Mouse (Mus musculus): ENCODE results near the gene Tiprl. TPM values are rescaled to one million over a fixed set of nuclear protein-coding genes. Genes with fewer than 3 reads are reported as not detected.

The Tiprl gene
- polyA plus RNA-seq, 1 experiment from 2014 or later, result 95.3 TPM

DNA sequence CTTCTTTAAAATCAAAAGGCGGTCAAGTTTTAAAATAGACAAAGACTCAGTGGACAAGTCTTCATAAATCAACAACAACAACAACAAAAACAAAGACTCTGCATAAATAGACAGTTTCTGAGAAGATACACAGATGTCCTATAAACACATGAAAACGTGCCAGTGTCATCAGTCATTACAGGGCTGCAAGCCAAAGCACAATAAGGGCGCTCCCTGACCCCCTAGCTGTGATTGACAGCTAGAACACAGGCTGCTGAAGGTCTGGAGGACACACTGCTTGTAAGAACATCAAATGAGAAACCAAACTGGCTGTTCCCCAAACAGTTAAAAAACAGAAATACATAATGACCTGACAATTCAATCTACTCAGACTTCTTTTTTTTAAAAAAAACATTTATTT is 37.2 kb downstream of the Tiprl start:
- no peaks in the 10 kb centered on the region for H3K36me3 ChIP-seq
- no peaks in the 10 kb centered on the region for H3K4me1 ChIP-seq
- no peak overlapping the region for H3K4me3 ChIP-seq
- no peak overlapping the region for H3K4me2 ChIP-seq
- no peak overlapping the region for H3K9ac ChIP-seq
- no peak overlapping the region for H3K27ac ChIP-seq
- ATAC-seq (ENCODE audit: insufficient number of reproducible peaks, low FRiP score, low TSS enrichment, low read depth), result no peak
- no peaks in the 10 kb centered on the region for H3K27me3 ChIP-seq
- no peaks in the 10 kb centered on the region for H3K9me3 ChIP-seq
- 74% methylated on average over 3 of the region's 3 CpGs for WGBS

DNA sequence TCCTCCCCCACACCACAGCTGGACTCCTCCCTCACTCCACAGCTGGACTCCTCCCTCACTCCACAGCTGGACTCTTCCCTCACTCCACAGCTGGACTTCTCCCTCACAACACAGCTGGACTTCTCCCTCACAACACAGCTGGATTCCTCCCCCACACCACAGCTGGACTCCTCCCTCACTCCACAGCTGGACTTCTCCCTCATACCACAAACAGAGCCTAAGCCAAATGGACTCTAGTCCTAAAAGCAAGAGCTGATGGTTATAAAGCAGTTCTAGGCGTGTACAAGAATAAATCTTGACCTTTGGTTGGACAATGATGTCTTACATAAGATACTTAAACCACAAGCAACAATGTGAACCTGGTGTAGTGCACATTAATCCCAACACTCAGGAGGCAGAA is 37.8 kb downstream of the Tiprl start:
- H3K4me2 ChIP-seq, result no peak overlapping the region
- no peaks in the 10 kb centered on the region for H3K9me3 ChIP-seq
- ATAC-seq (ENCODE audit: insufficient number of reproducible peaks, low FRiP score, low TSS enrichment, low read depth), result no peak
- 75% methylated on average over 1 of the region's 1 CpGs for WGBS
- H3K4me1 ChIP-seq, result no peaks in the 10 kb centered on the region
- no peak overlapping the region for H3K4me3 ChIP-seq
- H3K9ac ChIP-seq, result no peak overlapping the region
- no peaks in the 10 kb centered on the region for H3K36me3 ChIP-seq
- no peaks in the 10 kb centered on the region for H3K27me3 ChIP-seq
- no peak overlapping the region for H3K27ac ChIP-seq

DNA sequence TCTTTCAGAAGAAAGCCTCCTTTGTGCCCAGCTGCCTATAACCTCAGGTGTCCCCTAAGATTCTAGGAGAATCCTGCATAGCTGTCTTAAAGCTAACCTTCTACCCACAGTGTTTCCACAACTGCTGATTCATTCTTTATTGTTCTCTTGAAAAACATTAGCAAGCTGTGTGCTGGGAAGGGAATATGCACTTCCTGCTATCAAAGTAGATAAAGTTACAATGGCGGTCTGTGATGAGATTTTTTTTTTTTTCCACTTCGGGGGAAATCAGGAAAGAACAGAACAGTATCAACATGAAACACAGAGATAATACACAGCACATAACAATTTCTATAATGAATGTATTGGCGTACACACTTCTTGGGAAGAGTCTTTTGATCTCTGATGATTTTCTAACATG is 38.9 kb downstream of the Tiprl start:
- ATAC-seq (ENCODE audit: insufficient number of reproducible peaks, low FRiP score, low TSS enrichment, low read depth), result no peak
- Histone ChIP-seq H3K4me1 (0 out of 2 replicates have a peak, but pooled peaks cover under 1% of the 10 kb centered on the region), H3K27me3 (no peaks in the 10 kb centered on the region), H3K4me3 (no peak overlapping the region), H3K27ac (no peak overlapping the region), H3K9me3 (no peaks in the 10 kb centered on the region), H3K4me2 (no peak overlapping the region), H3K36me3 (no peaks in the 10 kb centered on the region), H3K9ac (no peak overlapping the region)
- WGBS, result 71% methylated on average over 3 of the region's 3 CpGs

DNA sequence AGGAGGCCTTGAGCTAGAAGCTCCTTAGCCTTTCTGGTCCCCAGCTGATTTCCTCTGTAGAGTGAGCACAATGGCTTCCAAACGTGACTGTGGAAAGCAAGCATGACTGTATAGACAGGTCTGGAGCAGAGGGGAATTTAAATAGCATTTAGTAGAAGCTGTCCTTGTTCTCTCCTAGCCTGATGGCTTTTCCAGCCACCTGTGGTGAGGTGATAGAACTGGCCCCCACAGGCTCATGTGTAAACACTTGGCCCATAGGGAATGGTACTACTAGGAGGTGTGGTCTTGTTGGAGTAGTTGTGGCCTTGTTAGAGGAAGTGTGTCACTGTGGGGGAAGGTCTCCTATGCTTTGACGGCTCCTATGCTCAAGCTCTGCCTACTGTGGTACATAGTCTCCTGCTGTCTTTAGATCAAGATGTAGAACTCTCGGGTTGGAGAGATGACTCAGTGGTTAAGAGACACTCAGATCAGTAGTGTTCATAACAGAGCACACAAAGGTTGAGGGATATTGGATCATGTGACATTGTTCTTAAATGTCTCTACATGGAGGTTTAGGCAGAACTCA is 41.3 kb downstream of the Tiprl start:
- no peak for ATAC-seq (ENCODE audit: insufficient number of reproducible peaks, low FRiP score, low TSS enrichment, low read depth)
- Histone ChIP-seq H3K4me3 (no peak overlapping the region), H3K9ac (no peak overlapping the region), H3K27me3 (no peaks in the 10 kb centered on the region), H3K4me2 (no peak overlapping the region), H3K27ac (no peak overlapping the region), H3K4me1 (0 out of 2 replicates have a peak, but pooled peaks cover 2% of the 10 kb centered on the region), H3K9me3 (no peaks in the 10 kb centered on the region), H3K36me3 (no peaks in the 10 kb centered on the region)
- WGBS, result 58% methylated on average over 3 of the region's 3 CpGs

DNA sequence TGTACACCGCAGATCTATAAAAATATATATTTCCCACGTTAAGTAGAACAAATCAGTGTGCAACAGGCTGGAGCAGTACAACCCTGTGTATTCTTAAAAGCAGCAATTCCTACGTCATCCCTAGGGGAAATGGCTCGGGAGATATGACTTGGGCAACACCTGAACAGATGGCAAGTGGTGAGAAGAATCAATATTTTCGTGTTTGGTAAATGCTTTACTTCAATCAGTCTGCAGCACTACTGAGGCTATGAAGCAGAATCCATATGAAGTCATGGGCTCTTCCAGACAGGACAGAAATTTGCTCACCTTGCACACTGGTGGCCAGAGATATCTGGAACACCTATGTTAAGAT is 42.2 kb downstream of the Tiprl start:
- Histone ChIP-seq H3K4me1 (0 out of 2 replicates have a peak, but pooled peaks cover 2% of the 10 kb centered on the region), H3K9ac (no peak overlapping the region; the same call in 1 of the 2 replicates), H3K4me3 (peak overlapping the region; percentile 79), H3K9me3 (no peaks in the 10 kb centered on the region), H3K4me2 (peak overlapping the region; percentile 90), H3K27me3 (no peaks in the 10 kb centered on the region), H3K36me3 (no peaks in the 10 kb centered on the region), H3K27ac (peak overlapping the region; percentile 86; the same call in 1 of the 2 replicates)
- 0 out of 2 replicates have a peak, but pooled peaks have one; percentile 6 for ATAC-seq (ENCODE audit: insufficient number of reproducible peaks, low FRiP score, low TSS enrichment, low read depth)
- 6% methylated on average over 5 of the region's 5 CpGs for WGBS

DNA sequence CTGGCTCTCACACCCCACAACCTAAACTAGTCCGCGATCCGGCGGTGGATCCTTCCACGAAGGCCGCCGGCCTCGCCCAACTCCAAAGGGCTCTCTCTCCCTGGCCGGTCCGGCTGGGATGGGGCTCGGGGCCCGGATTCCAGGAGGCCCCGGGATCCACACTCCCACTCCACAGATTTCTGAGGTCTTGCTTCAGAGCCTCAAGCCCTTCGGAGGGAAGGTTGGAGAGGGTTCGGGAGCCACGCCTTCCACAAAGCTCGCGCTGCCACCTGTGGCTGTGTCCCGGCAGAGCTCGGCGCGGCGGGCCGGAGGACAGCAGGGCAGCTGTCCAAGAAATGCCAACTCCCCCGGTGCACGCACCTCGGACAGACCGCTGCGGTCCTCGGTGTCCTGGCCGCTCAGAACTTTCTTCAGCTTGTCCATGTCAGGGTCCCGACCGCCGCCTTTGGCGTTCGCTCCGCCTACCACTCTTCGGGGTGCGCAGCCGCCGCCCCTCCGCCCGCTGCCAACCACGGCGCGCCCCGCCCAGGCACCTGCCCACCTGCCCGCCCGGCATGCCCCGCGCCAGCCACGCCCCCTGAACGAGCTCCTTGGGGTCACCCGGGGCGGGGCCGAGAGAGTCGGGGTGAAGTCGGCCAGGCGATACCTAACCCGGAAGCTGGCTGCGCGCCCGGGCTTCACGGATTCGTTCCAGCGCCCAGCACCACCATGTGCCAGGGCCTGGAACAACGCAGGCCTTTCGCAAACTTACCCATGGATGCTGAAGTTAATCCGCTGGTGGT is 42.7 kb downstream of the Tiprl start, which contains the start of gene Sft2d2:
TSS of gene Sft2d2 (minus strand) at position 559 of the 782 bp plus-strand sequence.
- peak within 1 kb of the TSS; percentile 86 for H3K27ac ChIP-seq
- no peaks in the 10 kb centered on the region for H3K27me3 ChIP-seq
- H3K4me2 ChIP-seq, result peak within 1 kb of the TSS; percentile 90
- ATAC-seq (ENCODE audit: insufficient number of reproducible peaks, low FRiP score, low TSS enrichment, low read depth), result peak; percentile 82
- H3K9ac ChIP-seq, result peak within 1 kb of the TSS; percentile 56
- no peaks in the 10 kb centered on the region for H3K36me3 ChIP-seq
- under 1% methylated on average over 66 of the region's 69 CpGs for WGBS
- H3K4me3 ChIP-seq, result peak within 1 kb of the TSS; percentile 79
- 0 out of 2 replicates have a peak, but pooled peaks cover 3% of the 10 kb centered on the region for H3K4me1 ChIP-seq
- H3K9me3 ChIP-seq, result no peaks in the 10 kb centered on the region

DNA sequence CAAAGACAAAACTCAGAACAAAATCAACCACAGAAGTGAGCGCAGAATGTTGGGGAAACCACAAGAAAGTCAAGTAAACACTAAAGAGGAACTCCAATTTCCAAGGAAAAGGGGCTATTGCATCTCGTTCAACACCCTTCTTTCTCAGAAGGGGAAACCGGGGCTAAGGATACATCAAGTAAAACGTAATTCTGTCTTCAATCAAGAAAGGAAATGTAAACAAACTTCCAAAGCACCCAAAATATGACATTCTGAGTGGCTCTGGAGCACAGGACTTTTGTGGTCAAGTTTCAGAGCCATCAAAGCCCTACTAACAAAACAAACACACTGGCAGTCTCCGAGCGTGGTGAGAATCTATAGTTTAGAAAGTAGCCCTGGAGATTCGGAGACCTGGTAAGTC is 43.4 kb downstream of the Tiprl start:
- Histone ChIP-seq H3K27ac (peak overlapping the region; percentile 86), H3K4me3 (peak overlapping the region; percentile 79), H3K4me1 (0 out of 2 replicates have a peak, but pooled peaks cover 6% of the 10 kb centered on the region), H3K4me2 (peak overlapping the region; percentile 90), H3K36me3 (no peaks in the 10 kb centered on the region), H3K27me3 (no peaks in the 10 kb centered on the region), H3K9ac (peak overlapping the region; percentile 56; the same call in 1 of the 2 replicates), H3K9me3 (no peaks in the 10 kb centered on the region)
- no peak for ATAC-seq (ENCODE audit: insufficient number of reproducible peaks, low FRiP score, low TSS enrichment, low read depth)
- WGBS, result 11% methylated on average over 7 of the region's 7 CpGs

DNA sequence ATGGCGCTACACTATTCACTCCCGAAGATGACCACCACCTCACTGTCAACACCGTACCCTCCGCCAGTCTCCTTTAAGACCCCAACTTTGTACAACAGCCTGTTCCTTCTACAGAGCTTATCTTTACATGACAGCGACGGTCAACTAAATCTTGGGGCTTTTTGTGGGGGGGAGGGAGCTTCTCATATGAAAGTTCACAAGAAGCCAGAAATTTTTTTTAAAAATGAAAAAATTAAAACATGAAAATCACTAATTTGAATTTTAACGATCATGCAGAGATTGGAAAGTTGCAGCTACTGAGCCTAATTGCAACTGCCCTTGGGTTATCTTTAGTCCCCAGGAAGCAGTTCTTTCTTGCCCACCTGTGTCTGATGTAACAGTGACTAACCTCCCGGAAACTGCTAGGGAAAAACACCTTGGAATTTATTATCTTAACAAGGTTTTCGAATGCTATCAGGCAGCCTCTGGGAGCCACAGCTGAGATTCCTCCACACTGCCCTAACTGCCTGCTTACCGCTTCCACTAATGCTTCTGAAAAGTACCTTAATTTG is 44.0 kb downstream of the Tiprl start:
- no peak overlapping the region; the same call in 1 of the 2 replicates for H3K9ac ChIP-seq
- 57% methylated on average over 10 of the region's 10 CpGs for WGBS
- H3K9me3 ChIP-seq, result no peaks in the 10 kb centered on the region

DNA sequence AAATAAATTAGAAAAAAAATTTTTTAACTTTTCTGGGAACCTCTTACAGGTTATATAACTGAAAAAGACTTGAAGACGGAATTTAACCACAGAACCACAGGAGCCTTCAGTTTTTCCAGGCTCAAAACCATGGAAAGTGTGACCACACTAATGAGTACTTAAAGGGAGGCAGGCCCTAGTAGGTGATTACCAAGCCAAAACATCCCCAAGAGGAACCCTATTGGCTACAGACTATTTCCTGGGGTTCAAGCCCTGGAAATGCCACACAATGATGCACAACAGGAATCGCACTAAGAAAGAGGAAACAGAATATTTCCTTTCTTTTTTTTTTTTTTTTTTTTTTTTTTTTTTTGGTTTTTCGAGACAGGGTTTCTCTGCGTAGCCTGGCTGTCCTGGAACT is 44.7 kb downstream of the Tiprl start:
- Histone ChIP-seq H3K27ac (peak overlapping the region; percentile 89), H3K9me3 (no peaks in the 10 kb centered on the region), H3K27me3 (no peaks in the 10 kb centered on the region), H3K4me3 (peak overlapping the region; percentile 10; the same call in 1 of the 2 replicates), H3K9ac (no peak overlapping the region), H3K36me3 (peaks cover 5% of the 10 kb centered on the region), H3K4me2 (no peak overlapping the region; the same call in 1 of the 2 replicates), H3K4me1 (0 out of 2 replicates have a peak, but pooled peaks cover 6% of the 10 kb centered on the region)
- no peak for ATAC-seq (ENCODE audit: insufficient number of reproducible peaks, low FRiP score, low TSS enrichment, low read depth)
- WGBS, result 55% methylated on average over 4 of the region's 4 CpGs

More for the DNA sequence above, 44.0 kb downstream of the Tiprl start:
- Histone ChIP-seq H3K36me3 (no peaks in the 10 kb centered on the region), H3K27ac (peak overlapping the region; percentile 89; the same call in 1 of the 2 replicates), H3K4me2 (peak overlapping the region; percentile 90), H3K4me1 (0 out of 2 replicates have a peak, but pooled peaks cover 6% of the 10 kb centered on the region), H3K27me3 (no peaks in the 10 kb centered on the region), H3K4me3 (peak overlapping the region; percentile 79)
- ATAC-seq (ENCODE audit: insufficient number of reproducible peaks, low FRiP score, low TSS enrichment, low read depth), result no peak

DNA sequence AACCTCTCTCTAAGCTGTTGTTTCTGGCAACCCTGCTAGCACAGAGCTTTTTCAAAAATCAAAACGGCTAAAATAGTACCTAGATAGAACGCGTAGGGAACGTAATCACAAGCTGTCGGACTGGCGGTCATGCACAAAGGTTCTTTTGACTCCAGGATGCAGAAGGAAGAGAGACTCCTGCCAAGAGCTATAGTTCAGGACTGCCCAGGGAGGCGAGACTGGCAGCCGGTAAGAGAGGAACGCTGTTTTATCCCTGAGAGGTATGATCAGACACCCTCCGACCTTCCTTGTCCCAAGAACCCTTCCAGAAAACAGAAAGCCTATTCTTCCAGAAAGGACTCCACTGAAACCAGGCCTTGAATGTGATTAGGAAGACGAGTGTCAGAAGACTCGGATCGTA is 45.2 kb downstream of the Tiprl start:
- Histone ChIP-seq H3K9me3 (no peaks in the 10 kb centered on the region), H3K4me1 (0 out of 2 replicates have a peak, but pooled peaks cover 6% of the 10 kb centered on the region), H3K27me3 (no peaks in the 10 kb centered on the region), H3K9ac (no peak overlapping the region), H3K36me3 (peaks cover 7% of the 10 kb centered on the region), H3K4me2 (peak overlapping the region; percentile 22; the same call in 1 of the 2 replicates), H3K27ac (peak overlapping the region; percentile 89), H3K4me3 (peak overlapping the region; percentile 10)
- 66% methylated on average over 13 of the region's 13 CpGs for WGBS
- ATAC-seq (ENCODE audit: insufficient number of reproducible peaks, low FRiP score, low TSS enrichment, low read depth), result no peak

DNA sequence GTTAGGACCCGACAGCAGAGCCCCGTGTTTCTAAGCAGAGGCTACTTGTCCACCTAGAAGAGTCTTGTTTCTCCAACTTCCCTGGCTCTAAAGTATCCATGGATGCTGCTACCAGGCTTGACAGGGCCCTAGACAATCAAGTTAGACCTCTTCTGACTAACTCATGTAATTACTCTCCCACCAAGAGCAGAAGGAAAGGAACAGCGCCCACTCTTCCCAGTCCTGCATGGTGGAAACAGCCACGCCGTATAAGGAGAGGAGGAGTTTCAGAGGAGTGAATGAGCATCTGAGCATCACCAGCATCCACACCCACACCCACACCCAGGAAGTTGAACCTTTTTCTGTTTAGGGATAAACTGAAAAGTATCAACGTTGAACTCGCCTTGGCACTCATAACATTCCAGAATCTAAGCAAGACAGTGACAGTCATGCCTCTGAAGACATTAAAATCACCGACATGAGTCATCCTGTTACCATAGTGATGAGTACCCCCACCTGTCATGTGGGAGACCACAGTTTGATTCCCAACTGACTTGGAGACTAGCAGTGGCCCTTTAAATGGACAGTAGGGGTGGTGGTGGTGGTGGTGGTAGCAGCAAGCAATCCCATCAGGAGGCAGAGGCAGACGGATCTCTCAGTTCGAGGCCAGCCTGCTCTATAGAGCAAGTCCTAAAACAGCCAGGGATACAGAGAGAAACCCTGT is 46.1 kb downstream of the Tiprl start:
- Histone ChIP-seq H3K9ac (no peak overlapping the region), H3K4me2 (0 out of 2 replicates have a peak overlapping the region, but pooled peaks have one; percentile 22), H3K27ac (peak overlapping the region; percentile 89), H3K4me1 (0 out of 2 replicates have a peak, but pooled peaks cover 6% of the 10 kb centered on the region), H3K36me3 (peaks cover 7% of the 10 kb centered on the region), H3K27me3 (no peaks in the 10 kb centered on the region), H3K9me3 (no peaks in the 10 kb centered on the region), H3K4me3 (no peak overlapping the region)
- no peak for ATAC-seq (ENCODE audit: insufficient number of reproducible peaks, low FRiP score, low TSS enrichment, low read depth)
- WGBS, result 83% methylated on average over 10 of the region's 10 CpGs

Data from limb, embryonic 15.5 days (tissue).